Mouse (Mus musculus): ENCODE measurements around the gene Mybphl. TPM values are rescaled to one million over a fixed set of nuclear protein-coding genes. Genes with fewer than 3 reads are reported as not detected.

Gene Mybphl
- polyA plus RNA-seq, 1 experiment from 2014 or later: not detected

DNA sequence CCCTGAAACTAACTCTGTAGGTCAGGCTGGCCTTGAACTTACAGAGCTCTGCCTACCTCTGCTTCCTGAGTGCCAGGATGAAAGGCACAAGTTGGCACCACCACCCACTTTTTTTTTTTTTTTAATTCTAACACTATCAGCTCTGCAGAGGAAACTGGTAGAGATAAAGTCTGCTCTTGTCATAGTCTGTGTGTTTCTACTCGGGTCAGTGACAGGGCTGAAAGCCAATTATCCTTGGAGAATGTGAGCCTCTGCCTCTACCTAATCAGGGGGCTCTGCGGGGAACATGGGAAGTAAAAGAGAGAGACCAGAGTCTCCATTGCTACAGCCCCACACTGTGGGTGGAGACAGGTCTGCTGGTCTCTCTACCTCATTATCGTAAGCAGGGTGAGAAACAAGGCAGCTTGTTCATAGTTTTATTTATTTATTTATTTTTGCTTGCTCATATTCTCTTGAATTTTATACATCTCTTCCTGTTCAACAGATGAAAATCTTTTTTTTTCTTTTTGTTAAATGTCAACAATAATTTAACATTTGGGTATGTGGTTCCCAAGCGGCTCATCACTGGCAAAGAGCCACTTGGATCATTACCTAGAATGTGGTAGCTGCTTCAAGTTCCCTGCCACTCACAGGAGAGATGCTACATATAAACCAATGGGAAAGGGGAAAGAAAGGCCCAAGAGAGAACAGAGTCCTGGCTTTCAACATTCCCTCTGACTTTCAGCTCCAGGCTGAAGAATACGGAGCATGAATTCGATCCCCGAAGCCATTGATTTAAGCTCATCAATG, 14.4 kb downstream of the Mybphl start:
- ATAC-seq: no peak
- H3K9me3 ChIP-seq (ENCODE audit: control insufficient read depth): no peaks in the 10 kb centered on the region
- WGBS: 82% methylated on average over 7 of the region's 7 CpGs
- H3K4me1 ChIP-seq (replicated peaks; ENCODE audit: control insufficient read depth, insufficient read depth, low read length): no peaks in the 10 kb centered on the region
- no peaks in the 10 kb centered on the region for H3K36me3 ChIP-seq (ENCODE audit: control insufficient read depth, insufficient read depth)
- no peak overlapping the region for H3K9ac ChIP-seq (ENCODE audit: low read depth, low read length)
- H3K27me3 ChIP-seq (replicated peaks; ENCODE audit: control insufficient read depth, insufficient read depth, low read length): no peaks in the 10 kb centered on the region
- no peak overlapping the region for H3K4me2 ChIP-seq (replicated peaks; ENCODE audit: low read depth)
- no peak overlapping the region for H3K4me3 ChIP-seq (ENCODE audit: low read depth, low read length)
- TF ChIP-seq CTCF (IDR thresholded peaks at IDR 0.05; ENCODE audit: low read depth): no peak
- H3K27ac ChIP-seq (ENCODE audit: low read depth, low read length): no peak overlapping the region

- Histone ChIP-seq H3K9ac (ENCODE audit: low read depth, low read length) (no peak overlapping the region), H3K27me3 (replicated peaks; ENCODE audit: control insufficient read depth, insufficient read depth, low read length) (no peaks in the 10 kb centered on the region), H3K36me3 (ENCODE audit: control insufficient read depth, insufficient read depth) (no peaks in the 10 kb centered on the region), H3K4me3 (ENCODE audit: low read depth, low read length) (no peak overlapping the region), H3K9me3 (ENCODE audit: control insufficient read depth) (no peaks in the 10 kb centered on the region), H3K27ac (ENCODE audit: low read depth, low read length) (no peak overlapping the region), H3K4me1 (replicated peaks; ENCODE audit: control insufficient read depth, insufficient read depth, low read length) (no peaks in the 10 kb centered on the region), H3K4me2 (replicated peaks; ENCODE audit: low read depth) (no peak overlapping the region)
- ATAC-seq: no peak
- WGBS: 83% methylated on average over 6 of the region's 6 CpGs
- TF ChIP-seq CTCF (IDR thresholded peaks at IDR 0.05; ENCODE audit: low read depth): peak; percentile 74
Observed at GRCm38 (mm10) chr3:108380695-108381094, 16.0 kb downstream of the Mybphl start.

DNA sequence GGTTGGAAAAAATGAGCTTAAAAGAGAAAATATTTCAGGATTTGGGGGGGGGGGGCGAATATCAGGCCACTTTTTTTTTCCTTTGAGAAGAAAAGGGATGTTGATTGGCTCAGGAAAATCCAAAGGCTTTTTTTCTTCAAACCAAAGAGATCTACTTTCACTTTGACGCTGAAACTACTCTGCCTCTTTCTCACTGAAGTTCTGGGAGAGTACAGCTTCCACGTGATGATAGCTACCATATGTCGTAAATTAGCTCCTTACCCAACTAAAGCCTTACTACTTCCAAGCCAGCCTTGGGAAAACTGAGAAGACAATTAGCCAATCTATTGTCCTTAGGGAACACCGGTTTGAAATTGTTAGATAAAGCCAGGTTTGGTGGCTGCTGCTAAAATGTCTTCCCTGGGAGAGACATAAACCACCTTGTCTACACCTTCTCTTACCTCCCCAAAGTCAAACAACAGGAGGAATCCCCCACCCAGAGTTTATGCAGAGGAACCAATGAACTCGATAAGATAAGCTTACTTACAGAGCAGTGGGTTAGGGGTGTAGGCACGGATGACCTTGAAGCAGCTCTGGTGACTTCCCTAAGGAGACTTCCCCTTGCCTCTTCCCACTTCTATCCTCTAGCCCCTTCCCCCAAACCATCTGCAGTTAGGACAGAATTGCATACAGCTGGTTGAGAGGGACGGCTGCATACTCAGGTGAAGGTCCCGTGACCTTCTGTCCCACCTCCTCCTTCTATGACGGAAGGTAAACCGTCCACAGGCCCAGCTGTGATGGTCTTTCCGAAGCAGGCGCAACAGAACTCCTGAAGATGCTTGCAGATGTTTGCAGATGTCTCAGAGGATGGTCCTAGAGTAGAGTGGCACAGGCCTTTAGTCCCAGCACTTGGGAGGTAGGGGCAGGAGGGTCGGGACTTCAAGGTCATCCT, 17.5 kb downstream of the Mybphl start:
- TF ChIP-seq CTCF (IDR thresholded peaks at IDR 0.05; ENCODE audit: low read depth): no peak
- Histone ChIP-seq H3K4me1 (replicated peaks; ENCODE audit: control insufficient read depth, insufficient read depth, low read length) (no peaks in the 10 kb centered on the region), H3K9me3 (ENCODE audit: control insufficient read depth) (no peaks in the 10 kb centered on the region), H3K4me3 (ENCODE audit: low read depth, low read length) (peak overlapping the region; percentile 14; the same call in 1 of the 2 replicates), H3K27ac (ENCODE audit: low read depth, low read length) (no peak overlapping the region; the same call in 1 of the 2 replicates), H3K36me3 (ENCODE audit: control insufficient read depth, insufficient read depth) (no peaks in the 10 kb centered on the region), H3K9ac (ENCODE audit: low read depth, low read length) (no peak overlapping the region), H3K27me3 (replicated peaks; ENCODE audit: control insufficient read depth, insufficient read depth, low read length) (no peaks in the 10 kb centered on the region), H3K4me2 (replicated peaks; ENCODE audit: low read depth) (peak overlapping the region; percentile 75)
- ATAC-seq: no peak
- WGBS: 51% methylated on average over 14 of the region's 14 CpGs

DNA sequence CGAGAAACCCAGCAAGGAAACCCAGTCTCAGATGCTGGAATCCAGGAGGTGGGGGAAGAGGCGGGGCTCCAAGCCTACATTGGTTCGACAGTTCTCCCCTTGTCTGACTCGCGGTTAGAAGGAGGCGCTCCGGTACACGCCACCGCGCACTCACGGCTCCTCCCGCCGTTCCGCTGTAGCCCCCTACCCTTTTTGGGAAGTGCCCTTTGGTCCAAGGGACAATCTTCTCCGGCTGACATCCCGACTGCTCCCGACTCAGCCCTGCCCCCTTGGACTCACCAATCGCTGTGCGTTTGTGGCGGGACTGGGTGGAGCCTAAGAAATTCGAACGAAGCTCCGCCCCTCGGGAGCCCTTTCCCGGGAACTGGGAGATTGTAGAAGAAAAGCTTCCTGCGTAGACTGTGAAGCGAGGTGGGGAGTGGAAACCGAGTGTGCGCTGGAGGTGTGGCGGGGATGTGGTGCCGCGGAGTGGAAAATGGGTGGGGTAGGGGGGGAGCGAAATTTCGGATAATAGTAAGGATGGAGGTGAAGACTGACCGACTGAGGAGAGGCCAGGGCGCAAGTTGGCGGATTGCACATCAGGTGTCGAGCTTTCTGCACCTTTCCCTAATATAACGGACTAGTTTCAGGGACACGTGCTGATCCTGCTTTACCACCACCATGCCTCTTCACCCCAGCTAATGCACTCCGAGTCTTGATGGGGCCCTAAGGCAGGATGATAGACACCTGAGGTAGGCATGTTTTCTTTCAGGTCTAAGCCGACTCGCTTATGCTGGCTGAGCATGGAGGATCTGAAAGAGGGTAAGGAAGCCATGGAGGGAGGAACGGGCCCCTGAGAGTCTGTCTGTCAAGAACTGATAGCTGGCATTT, 19.0 kb downstream of the Mybphl start, which contains the start of gene Psrc1:
Gene Psrc1, plus strand, starts transcription at position 355 of the 870 bp plus-strand sequence.
- Histone ChIP-seq H3K9me3 (ENCODE audit: control insufficient read depth) (no peaks in the 10 kb centered on the region), H3K4me2 (replicated peaks; ENCODE audit: low read depth) (peak within 1 kb of the TSS; percentile 75), H3K27me3 (replicated peaks; ENCODE audit: control insufficient read depth, insufficient read depth, low read length) (no peaks in the 10 kb centered on the region), H3K36me3 (ENCODE audit: control insufficient read depth, insufficient read depth) (no peaks in the 10 kb centered on the region), H3K27ac (ENCODE audit: low read depth, low read length) (no peak within 1 kb of the TSS), H3K9ac (ENCODE audit: low read depth, low read length) (peak within 1 kb of the TSS; percentile 23; the same call in 1 of the 2 replicates), H3K4me1 (replicated peaks; ENCODE audit: control insufficient read depth, insufficient read depth, low read length) (no peaks in the 10 kb centered on the region), H3K4me3 (ENCODE audit: low read depth, low read length) (peak within 1 kb of the TSS; percentile 67)
- WGBS: under 1% methylated on average over 44 of the region's 44 CpGs
- TF ChIP-seq CTCF (IDR thresholded peaks at IDR 0.05; ENCODE audit: low read depth): no peak
- ATAC-seq: peak; percentile 86

DNA sequence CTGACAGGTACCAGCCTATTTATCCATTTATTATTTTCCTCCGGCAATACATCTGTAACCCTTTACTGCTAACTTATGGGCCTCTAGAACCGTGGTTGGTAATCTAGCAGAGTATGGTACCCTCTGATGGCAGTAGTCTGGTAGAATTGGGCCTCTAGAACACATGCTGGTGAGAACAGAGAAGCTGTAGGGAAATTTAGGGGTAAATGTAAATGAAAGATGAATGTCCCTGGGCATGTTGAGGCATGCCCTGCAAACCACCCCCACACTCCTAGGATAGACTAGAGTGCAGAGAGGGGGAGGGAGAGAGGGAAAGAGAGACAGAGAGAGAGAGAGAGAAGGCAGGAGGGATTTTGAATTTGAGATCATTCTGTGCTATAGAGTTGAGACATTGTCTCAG, 19.7 kb downstream of the Mybphl start:
- Histone ChIP-seq H3K4me3 (ENCODE audit: low read depth, low read length) (peak overlapping the region; percentile 67), H3K9me3 (ENCODE audit: control insufficient read depth) (no peaks in the 10 kb centered on the region), H3K27ac (ENCODE audit: low read depth, low read length) (no peak overlapping the region), H3K4me1 (replicated peaks; ENCODE audit: control insufficient read depth, insufficient read depth, low read length) (no peaks in the 10 kb centered on the region), H3K36me3 (ENCODE audit: control insufficient read depth, insufficient read depth) (no peaks in the 10 kb centered on the region), H3K27me3 (replicated peaks; ENCODE audit: control insufficient read depth, insufficient read depth, low read length) (no peaks in the 10 kb centered on the region), H3K4me2 (replicated peaks; ENCODE audit: low read depth) (peak overlapping the region; percentile 75), H3K9ac (ENCODE audit: low read depth, low read length) (no peak overlapping the region)
- WGBS: 29% methylated on average over 2 of the region's 2 CpGs
- no peak for ATAC-seq
- no peak for TF ChIP-seq CTCF (IDR thresholded peaks at IDR 0.05; ENCODE audit: low read depth)

Data from intestine, postnatal 0 days (tissue).